Comparison of ENCODE assay signal across 9 mouse cellular contexts in genomic region chr5:120252551-120252950, GRCm38 (mm10).
DNase-seq lines count a peak whose midpoint lies in the region; ATAC-seq and TF ChIP-seq lines count a peak whose summit lies in the region.
"Had no signal": no experiment of that assay in that cellular context is flagged by ENCODE, and none has a peak within 500 bp of the region (broad histone marks: within the 10 kb centered on the region; RNA-seq: fewer than 3 reads in every experiment).

No protein-coding gene starts in this region.

- no peaks in the 10 kb centered on the region for H3K36me3 ChIP-seq in testis, adult 2 months (ENCODE audit: control insufficient read depth, insufficient read depth, low read length)
- no peaks in the 10 kb centered on the region for H3K36me3 ChIP-seq in embryonic facial prominence, embryonic 10.5 days (replicated peaks)
- H3K36me3 ChIP-seq in midbrain, embryonic 13.5 days = no peaks in the 10 kb centered on the region

- no peak for TF ChIP-seq POLR2A in testis, adult 2 months (IDR thresholded peaks at IDR 0.05; ENCODE audit: control insufficient read depth, low read depth, low read length)

- H3K9me3 ChIP-seq in embryonic facial prominence, embryonic 10.5 days = no peaks in the 10 kb centered on the region
- no peaks in the 10 kb centered on the region for H3K9me3 ChIP-seq in midbrain, embryonic 13.5 days

- WGBS in embryonic facial prominence, embryonic 10.5 days = 11% methylated on average over 8 of the region's 8 CpGs
- 13% methylated on average over 8 of the region's 8 CpGs for WGBS in midbrain, embryonic 13.5 days

- H3K9ac ChIP-seq in midbrain, embryonic 13.5 days (replicated peaks) = no peak overlapping the region

- no peak overlapping the region for H3K4me3 ChIP-seq in testis, adult 2 months (ENCODE audit: control insufficient read depth, low read depth, low read length)
- no peak overlapping the region for H3K4me3 ChIP-seq in embryonic facial prominence, embryonic 10.5 days
- no peak overlapping the region for H3K4me3 ChIP-seq in midbrain, embryonic 13.5 days (replicated peaks)

- no peaks in the 10 kb centered on the region; the same call in 1 of the 2 replicates for H3K4me1 ChIP-seq in testis, adult 2 months (ENCODE audit: control insufficient read depth, insufficient read depth, low read length)
- H3K4me1 ChIP-seq in embryonic facial prominence, embryonic 10.5 days = peaks cover 8% of the 10 kb centered on the region; the same call in 1 of the 2 replicates
- H3K4me1 ChIP-seq in midbrain, embryonic 13.5 days (replicated peaks) = peaks cover 15% of the 10 kb centered on the region

- no peak overlapping the region for H3K27ac ChIP-seq in testis, adult 2 months (ENCODE audit: control insufficient read depth, insufficient read depth, low read depth, low read length)
- no peak overlapping the region for H3K27ac ChIP-seq in embryonic facial prominence, embryonic 10.5 days (replicated peaks)
- no peak overlapping the region for H3K27ac ChIP-seq in midbrain, embryonic 13.5 days
- H3K27ac ChIP-seq: macrophage had no signal

- peak; percentile 12; the same call in 1 of the 2 replicates for TF ChIP-seq CTCF in testis, adult 2 months (IDR thresholded peaks at IDR 0.05; ENCODE audit: control insufficient read depth, insufficient read depth, insufficient replicate concordance, low read depth, low read length)

- DNase-seq in testis, postnatal 14 days (ENCODE audit: low spot score) = no peak
- DNase-seq in embryonic facial prominence, embryonic 10.5 days (ENCODE audit: low spot score) = peak; percentile 56
- peak; percentile 18 for DNase-seq in kidney, adult 18-20 months
- DNase-seq in right cerebral cortex, adult 18-20 months = no peak
- DNase-seq in frontal cortex, postnatal 14 days (ENCODE audit: low spot score in 2 of 2) = no peak
- no peak for DNase-seq in spleen, postnatal 4 days (ENCODE audit: low spot score in 2 of 2)

- ATAC-seq in midbrain, embryonic 13.5 days = peak; percentile 55; the same call in 1 of the 2 replicates

- H3K27me3 ChIP-seq in testis, adult 2 months (ENCODE audit: control insufficient read depth, insufficient read depth, low read length) = no peaks in the 10 kb centered on the region
- peaks cover 80% of the 10 kb centered on the region for H3K27me3 ChIP-seq in embryonic facial prominence, embryonic 10.5 days (replicated peaks; ENCODE audit: low read depth, poor library complexity, severe bottlenecking)
- peaks cover 76% of the 10 kb centered on the region for H3K27me3 ChIP-seq in midbrain, embryonic 13.5 days

- H3K4me2 ChIP-seq in midbrain, embryonic 13.5 days (replicated peaks) = peak overlapping the region; percentile 40; the same call in 1 of the 2 replicates

Comparison
In these comparisons a context has a peak if more than half of its experiments do, and no peak if none do; other contexts are left out.
1. DNase-seq: peak in embryonic facial prominence, embryonic 10.5 days (single experiment) and kidney, adult 18-20 months (single experiment); none in testis, postnatal 14 days (single experiment), right cerebral cortex, adult 18-20 months (single experiment), frontal cortex, postnatal 14 days (0 of 2) and spleen, postnatal 4 days (0 of 2).